Mouse (Mus musculus): ENCODE measurements around the gene Slc18b1. TPM values are rescaled to one million over a fixed set of nuclear protein-coding genes. Genes with fewer than 3 reads are reported as not detected.

The Slc18b1 gene
- polyA plus RNA-seq, 1 experiment from 2014 or later: 22.2 TPM

- DNase-seq (ENCODE audit: low spot score) (no peak), ATAC-seq (no peak)
- no peaks in the 10 kb centered on the region for H3K27me3 ChIP-seq (replicated peaks; ENCODE audit: control insufficient read depth, insufficient read depth, low read length)
- H3K36me3 ChIP-seq (ENCODE audit: control insufficient read depth, insufficient read depth, low read length): peaks cover 39% of the 10 kb centered on the region
- no peaks in the 10 kb centered on the region for H3K9me3 ChIP-seq (replicated peaks; ENCODE audit: control insufficient read depth, low read length)
- 90% methylated on average over 7 of the region's 7 CpGs for WGBS
- no peak overlapping the region for H3K4me3 ChIP-seq (ENCODE audit: low read depth, low read length)
- H3K9ac ChIP-seq (ENCODE audit: low read length): no peak overlapping the region
- H3K27ac ChIP-seq (ENCODE audit: low read depth, low read length): no peak overlapping the region
- no peaks in the 10 kb centered on the region for H3K4me1 ChIP-seq (ENCODE audit: control insufficient read depth, insufficient read depth, low read length)
- H3K4me2 ChIP-seq (ENCODE audit: low read length): no peak overlapping the region
Measured at GRCm38 (mm10) chr10:23816241-23816640, 19.5 kb downstream of the Slc18b1 start.

DNA sequence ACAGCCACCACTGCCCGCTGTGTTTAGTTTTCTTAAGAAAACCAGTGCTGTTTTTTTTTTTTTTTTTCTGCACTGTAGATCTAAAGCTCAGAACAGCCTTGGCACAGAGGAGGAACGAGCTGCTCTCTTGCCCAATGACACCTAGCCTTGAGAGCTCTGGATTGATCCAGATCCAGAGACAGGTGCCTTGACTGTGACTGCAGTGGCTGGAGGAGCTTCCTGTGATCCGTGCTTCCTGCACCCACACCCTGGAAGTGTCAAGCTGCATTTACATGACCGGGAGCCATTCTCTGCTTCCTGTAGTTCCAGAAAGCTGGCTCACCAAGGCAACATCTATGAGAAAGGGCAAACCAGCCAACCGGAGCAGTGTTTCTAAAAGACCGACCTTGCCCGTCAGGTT is 29.7 kb downstream of the Slc18b1 start:
- ATAC-seq (no peak), DNase-seq (ENCODE audit: low spot score) (no peak)
- no peak overlapping the region for H3K9ac ChIP-seq (ENCODE audit: low read length)
- no peak overlapping the region for H3K4me3 ChIP-seq (ENCODE audit: low read depth, low read length)
- H3K9me3 ChIP-seq (replicated peaks; ENCODE audit: control insufficient read depth, low read length): no peaks in the 10 kb centered on the region
- WGBS: 93% methylated on average over 7 of the region's 7 CpGs
- no peaks in the 10 kb centered on the region for H3K27me3 ChIP-seq (replicated peaks; ENCODE audit: control insufficient read depth, insufficient read depth, low read length)
- H3K27ac ChIP-seq (ENCODE audit: low read depth, low read length): no peak overlapping the region
- no peak overlapping the region for H3K4me2 ChIP-seq (ENCODE audit: low read length)
- no peaks in the 10 kb centered on the region for H3K4me1 ChIP-seq (ENCODE audit: control insufficient read depth, insufficient read depth, low read length)
- H3K36me3 ChIP-seq (ENCODE audit: control insufficient read depth, insufficient read depth, low read length): peaks cover 49% of the 10 kb centered on the region

DNA sequence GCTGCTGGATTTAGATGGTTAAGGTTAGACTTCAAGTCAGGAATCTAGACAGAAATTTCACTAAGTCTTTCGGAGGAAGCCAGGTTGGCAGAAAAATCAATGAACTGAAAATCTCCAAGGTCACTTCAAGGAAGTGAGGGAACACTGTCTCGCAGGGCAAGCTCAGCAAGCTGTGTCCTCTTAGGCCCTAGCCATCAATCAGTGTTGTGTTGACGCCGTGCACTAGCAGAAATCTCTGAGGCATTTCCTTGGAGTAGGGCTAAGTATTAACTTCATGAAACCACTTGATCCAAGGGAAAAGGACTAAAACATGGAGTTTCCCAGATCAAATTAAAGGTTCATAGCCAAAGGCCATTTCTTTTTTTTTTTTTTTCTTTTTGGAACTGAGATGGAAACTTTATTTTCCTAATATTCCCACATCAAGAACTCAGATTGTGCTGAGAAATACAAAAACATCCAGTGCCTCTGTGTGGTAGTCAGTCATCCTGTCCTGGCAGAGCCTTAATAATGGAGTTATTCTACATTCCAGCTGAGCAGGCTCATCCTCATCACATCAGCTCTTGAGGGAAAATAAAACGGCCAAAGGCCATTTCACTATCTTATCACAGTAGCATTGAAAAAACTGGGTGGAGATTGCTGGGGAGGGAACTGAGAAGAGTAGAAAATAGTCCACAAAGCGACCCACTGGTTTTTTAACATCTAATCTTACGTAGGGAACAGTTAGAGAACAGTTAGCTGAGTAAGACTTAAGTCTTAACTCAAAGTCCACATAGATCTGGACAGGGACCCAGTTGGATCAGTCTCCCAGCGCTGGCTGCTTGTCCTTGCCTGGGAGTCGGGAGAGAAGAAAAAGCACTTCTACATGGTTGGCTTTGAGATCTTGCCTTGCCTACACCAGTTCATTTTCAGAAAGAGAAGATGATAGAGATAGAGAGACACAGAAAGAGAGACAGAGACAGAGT is 39.5 kb downstream of the Slc18b1 start:
- ATAC-seq (no peak), DNase-seq (ENCODE audit: low spot score) (no peak)
- no peak overlapping the region for H3K27ac ChIP-seq (ENCODE audit: low read depth, low read length)
- no peaks in the 10 kb centered on the region for H3K36me3 ChIP-seq (ENCODE audit: control insufficient read depth, insufficient read depth, low read length)
- H3K27me3 ChIP-seq (replicated peaks; ENCODE audit: control insufficient read depth, insufficient read depth, low read length): no peaks in the 10 kb centered on the region
- H3K4me1 ChIP-seq (ENCODE audit: control insufficient read depth, insufficient read depth, low read length): no peaks in the 10 kb centered on the region
- no peak overlapping the region for H3K4me3 ChIP-seq (ENCODE audit: low read depth, low read length)
- H3K9ac ChIP-seq (ENCODE audit: low read length): no peak overlapping the region
- 89% methylated on average over 9 of the region's 9 CpGs for WGBS
- no peak overlapping the region for H3K4me2 ChIP-seq (ENCODE audit: low read length)
- H3K9me3 ChIP-seq (replicated peaks; ENCODE audit: control insufficient read depth, low read length): no peaks in the 10 kb centered on the region

GRCm38 (mm10) chr10:23837115-23837514 is 40.3 kb downstream of the Slc18b1 start:
- ATAC-seq (no peak), DNase-seq (ENCODE audit: low spot score) (no peak)
- Histone ChIP-seq H3K36me3 (ENCODE audit: control insufficient read depth, insufficient read depth, low read length) (no peaks in the 10 kb centered on the region), H3K27ac (ENCODE audit: low read depth, low read length) (no peak overlapping the region), H3K4me3 (ENCODE audit: low read depth, low read length) (no peak overlapping the region), H3K27me3 (replicated peaks; ENCODE audit: control insufficient read depth, insufficient read depth, low read length) (no peaks in the 10 kb centered on the region), H3K4me1 (ENCODE audit: control insufficient read depth, insufficient read depth, low read length) (no peaks in the 10 kb centered on the region), H3K9ac (ENCODE audit: low read length) (no peak overlapping the region), H3K4me2 (ENCODE audit: low read length) (no peak overlapping the region), H3K9me3 (replicated peaks; ENCODE audit: control insufficient read depth, low read length) (no peaks in the 10 kb centered on the region)
- WGBS: 89% methylated on average over 3 of the region's 3 CpGs

- Histone ChIP-seq H3K4me1 (ENCODE audit: control insufficient read depth, insufficient read depth, low read length) (no peaks in the 10 kb centered on the region), H3K9ac (ENCODE audit: low read length) (no peak overlapping the region), H3K27me3 (replicated peaks; ENCODE audit: control insufficient read depth, insufficient read depth, low read length) (no peaks in the 10 kb centered on the region), H3K4me2 (ENCODE audit: low read length) (no peak overlapping the region), H3K27ac (ENCODE audit: low read depth, low read length) (no peak overlapping the region), H3K36me3 (ENCODE audit: control insufficient read depth, insufficient read depth, low read length) (no peaks in the 10 kb centered on the region), H3K4me3 (ENCODE audit: low read depth, low read length) (no peak overlapping the region), H3K9me3 (replicated peaks; ENCODE audit: control insufficient read depth, low read length) (no peaks in the 10 kb centered on the region)
- 92% methylated on average over 3 of the region's 3 CpGs for WGBS
- ATAC-seq: no peak
- DNase-seq (ENCODE audit: low spot score): no peak
Measured at GRCm38 (mm10) chr10:23838910-23839309, 42.1 kb downstream of the Slc18b1 start.

GRCm38 (mm10) chr10:23839368-23839767 is 42.6 kb downstream of the Slc18b1 start:
- H3K27me3 ChIP-seq (replicated peaks; ENCODE audit: control insufficient read depth, insufficient read depth, low read length): no peaks in the 10 kb centered on the region
- WGBS: 56% methylated on average over 9 of the region's 9 CpGs
- no peak overlapping the region for H3K27ac ChIP-seq (ENCODE audit: low read depth, low read length)
- DNase-seq (ENCODE audit: low spot score) (peak; percentile 5), ATAC-seq (no peak)
- H3K9ac ChIP-seq (ENCODE audit: low read length): no peak overlapping the region
- no peaks in the 10 kb centered on the region for H3K36me3 ChIP-seq (ENCODE audit: control insufficient read depth, insufficient read depth, low read length)
- no peak overlapping the region for H3K4me2 ChIP-seq (ENCODE audit: low read length)
- H3K4me3 ChIP-seq (ENCODE audit: low read depth, low read length): no peak overlapping the region
- H3K4me1 ChIP-seq (ENCODE audit: control insufficient read depth, insufficient read depth, low read length): no peaks in the 10 kb centered on the region
- H3K9me3 ChIP-seq (replicated peaks; ENCODE audit: control insufficient read depth, low read length): no peaks in the 10 kb centered on the region

- H3K27me3 ChIP-seq (replicated peaks; ENCODE audit: control insufficient read depth, insufficient read depth, low read length): no peaks in the 10 kb centered on the region
- H3K36me3 ChIP-seq (ENCODE audit: control insufficient read depth, insufficient read depth, low read length): no peaks in the 10 kb centered on the region
- no peaks in the 10 kb centered on the region for H3K4me1 ChIP-seq (ENCODE audit: control insufficient read depth, insufficient read depth, low read length)
- ATAC-seq: no peak
- no peaks in the 10 kb centered on the region for H3K9me3 ChIP-seq (replicated peaks; ENCODE audit: control insufficient read depth, low read length)
- H3K4me3 ChIP-seq (ENCODE audit: low read depth, low read length): no peak overlapping the region
- no peak for DNase-seq (ENCODE audit: low spot score)
- no peak overlapping the region for H3K9ac ChIP-seq (ENCODE audit: low read length)
- H3K4me2 ChIP-seq (ENCODE audit: low read length): no peak overlapping the region
- H3K27ac ChIP-seq (ENCODE audit: low read depth, low read length): no peak overlapping the region
- 77% methylated on average over 4 of the region's 4 CpGs for WGBS
Measured at GRCm38 (mm10) chr10:23840496-23840895, 43.7 kb downstream of the Slc18b1 start.

GRCm38 (mm10) chr10:23851228-23851912 is 54.6 kb downstream of the Slc18b1 start, which contains the start of gene Vnn3:
Gene Vnn3 (plus strand): TSS chr10:23851462.
- Histone ChIP-seq H3K4me3 (ENCODE audit: low read depth, low read length) (no peak within 1 kb of the TSS), H3K9me3 (replicated peaks; ENCODE audit: control insufficient read depth, low read length) (no peaks in the 10 kb centered on the region), H3K9ac (ENCODE audit: low read length) (no peak within 1 kb of the TSS), H3K4me2 (ENCODE audit: low read length) (no peak within 1 kb of the TSS), H3K27ac (ENCODE audit: low read depth, low read length) (no peak within 1 kb of the TSS), H3K36me3 (ENCODE audit: control insufficient read depth, insufficient read depth, low read length) (no peaks in the 10 kb centered on the region), H3K4me1 (ENCODE audit: control insufficient read depth, insufficient read depth, low read length) (no peaks in the 10 kb centered on the region), H3K27me3 (replicated peaks; ENCODE audit: control insufficient read depth, insufficient read depth, low read length) (no peaks in the 10 kb centered on the region)
- DNase-seq (ENCODE audit: low spot score) (no peak), ATAC-seq (no peak)
- WGBS: 84% methylated on average over 4 of the region's 4 CpGs

- ATAC-seq (no peak), DNase-seq (ENCODE audit: low spot score) (no peak)
- Histone ChIP-seq H3K4me1 (ENCODE audit: control insufficient read depth, insufficient read depth, low read length) (no peaks in the 10 kb centered on the region), H3K36me3 (ENCODE audit: control insufficient read depth, insufficient read depth, low read length) (no peaks in the 10 kb centered on the region), H3K4me3 (ENCODE audit: low read depth, low read length) (no peak overlapping the region), H3K4me2 (ENCODE audit: low read length) (no peak overlapping the region), H3K27ac (ENCODE audit: low read depth, low read length) (no peak overlapping the region), H3K9me3 (replicated peaks; ENCODE audit: control insufficient read depth, low read length) (no peaks in the 10 kb centered on the region), H3K9ac (ENCODE audit: low read length) (no peak overlapping the region), H3K27me3 (replicated peaks; ENCODE audit: control insufficient read depth, insufficient read depth, low read length) (no peaks in the 10 kb centered on the region)
- WGBS: 80% methylated on average over 2 of the region's 2 CpGs
Measured at GRCm38 (mm10) chr10:23852096-23852495, 55.3 kb downstream of the Slc18b1 start.
